Mouse (Mus musculus) heart, embryonic 16.5 days (tissue): ENCODE measurements around the gene Gm48552. TPM values are rescaled to one million over a fixed set of nuclear protein-coding genes. Genes with fewer than 3 reads are reported as not detected.

Source experiments
- ATAC-seq: fragments of 200-750 bp; cut with Nextera tagmentation; replicated peaks from 2 replicates; pipeline ENCODE4 v1.8.0; 2017; ENCODE audit warnings: moderate number of reproducible peaks; ENCODE audit not compliant: insufficient read depth, low FRiP score; ENCODE audit errors: extremely low read depth
- H3K27ac ChIP-seq: fragments of 300-500 bp; sonication (generic); 2 replicates; pipeline ENCODE4 v1.5.1; 2014; ENCODE audit warnings: mild to moderate bottlenecking, low read length, control low read depth, moderate library complexity
- H3K27me3 ChIP-seq: fragments of 300-500 bp; sonication (generic); 2 replicates; pipeline ENCODE4 v1.6.1; 2014; ENCODE audit warnings: low read length, mixed read lengths; ENCODE audit not compliant: control insufficient read depth, insufficient read depth
- H3K36me3 ChIP-seq: fragments of 300-500 bp; sonication (generic); 2 replicates; pipeline ENCODE4 v1.6.1; 2014; ENCODE audit not compliant: control insufficient read depth, insufficient read depth
- H3K4me1 ChIP-seq: fragments of 300-500 bp; sonication (generic); 2 replicates; pipeline ENCODE4 v1.6.1; 2014; ENCODE audit warnings: low read length, mixed read lengths; ENCODE audit not compliant: control insufficient read depth, insufficient read depth
- H3K4me2 ChIP-seq: fragments of 300-500 bp; sonication (generic); 2 replicates; pipeline ENCODE4 v1.6.1; 2014; ENCODE audit warnings: low read depth, mild to moderate bottlenecking, control low read depth, low read length
- H3K4me3 ChIP-seq: fragments of 300-500 bp; sonication (generic); 2 replicates; pipeline ENCODE4 v1.5.1; 2014; ENCODE audit warnings: mild to moderate bottlenecking, control low read depth, low read length
- H3K9ac ChIP-seq: fragments of 300-500 bp; sonication (generic); 2 replicates; pipeline ENCODE4 v1.6.1; 2014; ENCODE audit warnings: low read length, control low read depth
- H3K9me3 ChIP-seq: fragments of 300-500 bp; sonication (generic); replicated peaks from 2 replicates; pipeline ENCODE4 v1.6.1; 2016; ENCODE audit warnings: low read length; ENCODE audit not compliant: control insufficient read depth
- WGBS: fragments of 180-500 bp; shearing (Covaris S2); extraction: QIAGEN DNeasy Blood & Tissue Kit; methylation state at CpG from one replicate; pipeline ENCODE4 v1.1.7; 2014; 5-methylcytosine and 5-hydroxymethylcytosine counted together
- polyA plus RNA-seq: library from polyadenylated mRNA; unstranded; fragments of >200 nt; fragmentation: Nextera tagmentation; extraction: Ambion mirVana; gene quantifications from 2 replicates; pipeline ENCODE4 v1.2.1, GENCODE M21; 2015

Gm48552 gene
- polyA plus RNA-seq, 1 experiment from 2014 or later, result 0.83 TPM

DNA sequence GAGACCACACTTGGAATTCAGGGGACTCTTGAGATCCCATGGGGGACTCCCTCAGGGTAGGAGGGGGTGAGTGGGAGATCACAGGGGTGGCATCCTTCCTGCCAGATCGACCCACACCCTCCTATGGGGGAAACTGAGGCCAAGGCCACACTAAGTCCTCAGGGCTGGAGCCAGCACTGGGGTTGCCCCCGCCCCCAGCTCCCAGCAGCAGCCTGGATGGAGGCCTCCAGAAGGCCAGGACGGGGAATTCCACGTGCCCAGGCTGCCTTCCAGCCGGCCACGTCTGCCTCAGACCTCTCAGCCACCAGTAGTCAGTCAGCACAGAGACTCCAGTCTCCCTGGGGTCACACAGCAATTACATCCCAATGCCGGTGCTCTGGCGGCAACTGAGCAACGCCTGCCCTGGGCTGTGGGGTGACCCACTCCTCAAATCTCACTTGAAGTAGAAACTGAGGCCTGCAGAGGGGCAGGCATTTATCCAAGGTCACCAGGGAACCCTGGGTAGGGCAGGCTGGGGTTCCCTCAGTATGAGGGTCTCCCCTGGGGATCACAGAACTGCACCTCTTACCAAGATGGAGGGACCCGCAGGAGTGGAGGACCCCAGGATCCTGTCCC is 36.5 kb downstream of the Gm48552 start:
- Histone ChIP-seq H3K9me3 (no peaks in the 10 kb centered on the region), H3K4me3 (peak overlapping the region; percentile 80), H3K9ac (peak overlapping the region; percentile 85), H3K36me3 (peaks cover 3% of the 10 kb centered on the region; the same call in 1 of the 2 replicates), H3K4me2 (peak overlapping the region; percentile 97), H3K27ac (peak overlapping the region; percentile 79), H3K4me1 (peaks cover 38% of the 10 kb centered on the region), H3K27me3 (no peaks in the 10 kb centered on the region)
- 40% methylated on average over 10 of the region's 10 CpGs for WGBS
- no peak for ATAC-seq

- Histone ChIP-seq H3K9me3 (no peaks in the 10 kb centered on the region), H3K9ac (peak overlapping the region; percentile 85), H3K4me2 (peak overlapping the region; percentile 97), H3K36me3 (no peaks in the 10 kb centered on the region), H3K27ac (peak overlapping the region; percentile 59), H3K4me3 (peak overlapping the region; percentile 80), H3K27me3 (no peaks in the 10 kb centered on the region), H3K4me1 (peaks cover 39% of the 10 kb centered on the region)
- no peak for ATAC-seq
- WGBS, result 3% methylated on average over 25 of the region's 33 CpGs
These were observed 37.4 kb downstream of the Gm48552 start for GRCm38 (mm10) chr10:81426081-81426671.

DNA sequence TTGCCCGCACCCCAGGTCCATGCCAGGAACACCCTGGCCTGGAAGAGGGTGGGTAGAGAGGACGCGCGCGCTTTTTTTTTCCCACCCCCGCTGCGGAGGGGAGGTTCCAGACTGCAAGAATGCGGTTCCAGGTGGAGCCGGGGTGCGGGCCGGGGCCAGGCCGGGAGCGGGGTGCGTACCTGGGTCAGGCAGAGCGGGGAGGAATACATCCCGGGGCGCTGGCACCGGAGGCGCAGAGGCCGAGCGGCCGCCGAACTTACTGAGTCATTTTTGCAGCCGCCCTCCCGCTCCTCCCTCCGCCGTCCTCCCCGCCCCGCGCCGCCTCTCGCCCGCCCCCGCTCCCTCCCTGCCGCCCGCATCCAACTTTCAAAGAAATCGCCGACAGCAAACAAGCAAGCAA is 38.1 kb downstream of the Gm48552 start:
- H3K9me3 ChIP-seq, result no peaks in the 10 kb centered on the region
- H3K27me3 ChIP-seq, result no peaks in the 10 kb centered on the region
- peak overlapping the region; percentile 80 for H3K4me3 ChIP-seq
- H3K4me2 ChIP-seq, result peak overlapping the region; percentile 97
- H3K36me3 ChIP-seq, result no peaks in the 10 kb centered on the region
- peaks cover 44% of the 10 kb centered on the region for H3K4me1 ChIP-seq
- ATAC-seq, result no peak
- H3K9ac ChIP-seq, result peak overlapping the region; percentile 85
- peak overlapping the region; percentile 59 for H3K27ac ChIP-seq
- WGBS, result 1% methylated on average over 36 of the region's 38 CpGs

DNA sequence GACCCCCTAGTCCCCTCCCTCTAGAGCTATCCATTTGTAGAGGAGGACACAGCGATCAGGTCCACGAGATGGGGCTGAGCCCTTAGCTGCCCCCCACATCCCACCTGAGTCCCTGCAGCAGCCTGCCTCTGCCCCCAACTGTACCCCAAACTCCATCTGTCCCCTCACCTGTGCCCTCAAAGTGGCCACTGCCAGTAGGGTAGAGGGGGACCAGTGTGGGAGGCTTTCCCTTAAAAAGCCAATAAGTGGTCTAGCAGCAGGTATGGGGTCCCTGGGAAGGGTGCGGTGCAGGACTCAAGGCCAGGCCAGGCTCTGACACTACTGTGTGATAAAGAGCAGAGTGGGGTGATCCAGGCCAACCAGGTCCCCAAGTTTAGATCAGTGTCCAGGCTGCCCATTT is 38.5 kb downstream of the Gm48552 start:
- peak overlapping the region; percentile 80 for H3K4me3 ChIP-seq
- no peaks in the 10 kb centered on the region for H3K27me3 ChIP-seq
- WGBS, result 36% methylated on average over 3 of the region's 3 CpGs
- peak overlapping the region; percentile 85 for H3K9ac ChIP-seq
- H3K4me2 ChIP-seq, result peak overlapping the region; percentile 97
- ATAC-seq, result no peak
- H3K9me3 ChIP-seq, result no peaks in the 10 kb centered on the region
- peaks cover 44% of the 10 kb centered on the region for H3K4me1 ChIP-seq
- no peaks in the 10 kb centered on the region for H3K36me3 ChIP-seq
- no peak overlapping the region for H3K27ac ChIP-seq

DNA sequence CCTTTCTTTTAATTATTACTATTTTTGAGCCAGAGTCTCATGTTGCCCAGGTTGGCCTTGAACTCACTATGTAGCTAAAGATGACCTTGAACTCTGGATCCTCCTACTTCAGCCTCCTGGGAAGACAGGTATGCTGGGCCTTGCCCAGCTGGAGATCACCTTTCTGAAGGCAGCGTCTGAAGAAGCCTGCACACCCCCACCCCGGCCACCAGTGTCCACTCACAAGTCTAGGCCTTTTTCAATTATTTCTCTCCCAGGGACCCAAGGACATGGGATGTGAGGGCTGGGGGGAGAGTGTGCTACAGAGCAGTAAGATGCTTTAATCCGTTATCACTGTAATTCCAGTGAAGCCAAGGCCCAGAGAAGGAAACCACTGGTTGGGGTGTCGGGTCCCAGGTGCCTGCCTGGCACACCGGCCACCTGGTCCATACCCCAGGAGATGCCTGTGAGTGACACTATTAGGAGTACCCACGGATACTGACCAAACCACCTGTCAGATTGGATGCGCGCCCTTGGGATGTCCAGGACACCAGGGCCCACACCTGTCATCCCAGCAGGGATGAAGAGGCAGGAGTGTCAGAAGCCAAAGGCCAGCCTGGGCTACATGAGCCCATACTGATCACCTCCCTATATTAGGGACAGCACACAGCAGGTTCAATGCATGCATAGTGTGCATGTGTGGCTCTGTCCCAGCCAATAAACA is 39.1 kb downstream of the Gm48552 start:
- WGBS, result 82% methylated on average over 8 of the region's 8 CpGs
- H3K4me3 ChIP-seq, result no peak overlapping the region
- H3K4me2 ChIP-seq, result no peak overlapping the region
- no peak overlapping the region for H3K27ac ChIP-seq
- ATAC-seq, result no peak
- no peaks in the 10 kb centered on the region for H3K27me3 ChIP-seq
- no peaks in the 10 kb centered on the region for H3K9me3 ChIP-seq
- H3K9ac ChIP-seq, result no peak overlapping the region
- H3K4me1 ChIP-seq, result peaks cover 48% of the 10 kb centered on the region
- no peaks in the 10 kb centered on the region for H3K36me3 ChIP-seq

GRCm38 (mm10) chr10:81428507-81428870 is 39.7 kb downstream of the Gm48552 start:
- no peak for ATAC-seq
- Histone ChIP-seq H3K4me1 (peaks cover 53% of the 10 kb centered on the region), H3K27me3 (no peaks in the 10 kb centered on the region), H3K4me3 (no peak overlapping the region), H3K9ac (no peak overlapping the region), H3K27ac (no peak overlapping the region), H3K4me2 (no peak overlapping the region), H3K36me3 (no peaks in the 10 kb centered on the region), H3K9me3 (no peaks in the 10 kb centered on the region)
- WGBS, result 88% methylated on average over 7 of the region's 7 CpGs

DNA sequence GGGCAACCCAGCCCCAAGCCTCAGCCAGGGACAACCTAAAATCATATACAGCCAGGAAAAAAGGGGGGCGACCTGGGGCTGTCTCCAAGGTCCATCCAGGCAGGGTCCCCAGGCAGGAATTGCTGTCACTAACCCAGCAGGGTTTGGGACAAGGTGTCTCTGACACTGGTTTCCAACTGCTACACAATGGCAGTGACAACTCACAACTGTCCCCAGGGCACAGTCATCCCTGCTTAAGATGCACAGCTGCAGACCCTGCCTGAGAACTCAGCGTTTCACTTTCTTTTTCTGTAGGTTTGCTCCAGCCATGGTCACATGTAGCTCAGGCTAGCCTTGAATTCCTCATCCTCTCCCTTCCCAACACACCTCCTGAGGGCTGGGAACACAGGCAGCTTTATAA is 40.3 kb downstream of the Gm48552 start:
- peak overlapping the region; percentile 92; the same call in 1 of the 2 replicates for H3K4me2 ChIP-seq
- ATAC-seq, result no peak
- no peaks in the 10 kb centered on the region for H3K36me3 ChIP-seq
- 54% methylated on average over 2 of the region's 2 CpGs for WGBS
- no peak overlapping the region for H3K9ac ChIP-seq
- no peaks in the 10 kb centered on the region for H3K27me3 ChIP-seq
- peak overlapping the region; percentile 98 for H3K27ac ChIP-seq
- H3K4me1 ChIP-seq, result peaks cover 51% of the 10 kb centered on the region
- no peaks in the 10 kb centered on the region for H3K9me3 ChIP-seq
- H3K4me3 ChIP-seq, result peak overlapping the region; percentile 79; the same call in 1 of the 2 replicates

DNA sequence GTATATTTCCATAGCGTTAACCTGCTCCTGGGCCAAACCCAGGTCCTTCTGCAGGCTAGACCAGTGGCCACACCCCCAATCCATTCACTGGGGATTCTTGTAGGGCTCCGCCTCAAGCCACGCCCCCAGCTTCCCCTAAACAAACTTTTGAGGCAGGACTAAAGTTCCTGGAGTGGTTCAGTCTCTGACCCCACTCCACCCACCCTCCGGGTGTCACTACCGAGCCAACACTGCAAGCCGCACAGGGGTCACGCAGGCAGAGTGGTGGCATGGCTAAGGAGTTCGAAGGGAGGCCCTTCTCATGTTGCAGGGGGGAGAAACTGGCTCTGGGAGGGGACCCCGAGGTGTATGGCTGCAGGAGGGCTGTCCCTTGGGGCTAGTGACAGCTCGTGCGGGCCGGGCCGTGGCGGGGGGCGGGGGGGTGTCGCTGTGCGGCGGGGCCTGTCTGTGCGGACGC is 40.8 kb downstream of the Gm48552 start:
- Histone ChIP-seq H3K36me3 (no peaks in the 10 kb centered on the region), H3K4me1 (peaks cover 51% of the 10 kb centered on the region), H3K4me3 (peak overlapping the region; percentile 79), H3K9ac (peak overlapping the region; percentile 89), H3K27me3 (no peaks in the 10 kb centered on the region), H3K9me3 (no peaks in the 10 kb centered on the region), H3K4me2 (peak overlapping the region; percentile 92), H3K27ac (peak overlapping the region; percentile 98)
- WGBS, result under 1% methylated on average over 20 of the region's 20 CpGs
- peak; percentile 18 for ATAC-seq
